Mouse (Mus musculus) G1E (cell line): ENCODE measurements around the gene 1700020A23Rik.

Experiments
- CTCF ChIP-seq: IDR thresholded peaks from 2 replicates; pipeline ENCODE4 v1.5.1; 2012; ENCODE audit warnings: low read depth, low read length, inconsistent platforms, mixed read lengths
- POLR2AphosphoS5 ChIP-seq: IDR thresholded peaks from 2 replicates; pipeline ENCODE4 v1.6.1; 2012; ENCODE audit warnings: low read depth, low read length, inconsistent platforms; ENCODE audit not compliant: insufficient replicate concordance

DNA sequence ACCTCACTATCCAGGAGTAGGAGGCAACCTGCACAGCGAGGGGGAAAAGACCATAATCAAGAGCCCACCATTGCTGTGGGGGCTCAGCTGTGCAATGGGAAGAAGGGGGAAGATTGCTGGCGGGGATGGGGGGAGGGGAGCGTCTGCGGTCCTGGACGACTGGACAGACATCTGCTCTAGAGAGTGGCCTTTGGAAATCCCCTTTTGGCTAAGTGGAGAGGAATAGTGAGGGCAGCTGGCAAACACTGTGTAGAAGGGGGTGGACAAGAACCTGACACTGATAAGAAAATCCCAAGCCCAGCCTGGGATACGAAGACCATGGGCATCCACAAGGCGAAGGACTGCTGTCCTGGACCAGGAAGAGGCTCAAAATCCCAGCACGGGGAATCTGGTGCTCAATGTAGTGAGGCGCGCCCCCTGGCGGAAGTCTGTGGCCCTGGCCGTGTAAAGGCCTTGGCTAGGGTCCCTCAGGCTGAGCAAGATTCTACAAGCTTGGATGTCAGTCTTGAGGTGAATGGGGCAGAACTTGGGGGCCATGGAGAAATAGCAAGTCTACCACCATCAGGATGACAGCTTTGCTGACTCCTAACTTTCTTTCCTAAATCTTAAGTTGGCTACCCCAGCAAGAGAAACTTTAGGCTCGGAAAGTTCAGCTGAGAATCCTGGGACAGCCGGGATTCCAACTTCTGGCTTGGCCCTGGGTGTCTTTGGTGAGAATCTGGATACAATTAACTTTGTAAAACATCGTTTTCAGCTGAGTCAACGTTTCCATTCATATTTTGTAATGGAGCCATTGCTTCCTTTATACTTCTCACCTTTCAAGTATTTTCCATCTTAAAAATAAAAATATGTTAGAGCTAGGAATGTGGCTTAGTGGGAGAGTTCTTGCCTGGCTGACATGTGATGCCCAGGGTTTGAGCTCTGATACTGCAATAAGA lies 6.8 kb downstream of the 1700020A23Rik start:
- TF ChIP-seq CTCF (peak; percentile 93), POLR2AphosphoS5 (no peak)
